Mouse (Mus musculus) urinary bladder, postnatal 0 days (tissue): ENCODE results near the gene Pdcd6ip. TPM values are rescaled to one million over a fixed set of nuclear protein-coding genes. Genes with fewer than 3 reads are reported as not detected.

Source experiments
- polyA plus RNA-seq: library from polyadenylated mRNA; unstranded; fragments of >200 nt; fragmentation: Nextera tagmentation; extraction: Ambion mirVana; gene quantifications from 2 replicates; pipeline ENCODE4 v1.2.1, GENCODE M21; 2015

The Pdcd6ip gene
- polyA plus RNA-seq: 71.7 and 84.8 TPM in 2 replicates

DNA sequence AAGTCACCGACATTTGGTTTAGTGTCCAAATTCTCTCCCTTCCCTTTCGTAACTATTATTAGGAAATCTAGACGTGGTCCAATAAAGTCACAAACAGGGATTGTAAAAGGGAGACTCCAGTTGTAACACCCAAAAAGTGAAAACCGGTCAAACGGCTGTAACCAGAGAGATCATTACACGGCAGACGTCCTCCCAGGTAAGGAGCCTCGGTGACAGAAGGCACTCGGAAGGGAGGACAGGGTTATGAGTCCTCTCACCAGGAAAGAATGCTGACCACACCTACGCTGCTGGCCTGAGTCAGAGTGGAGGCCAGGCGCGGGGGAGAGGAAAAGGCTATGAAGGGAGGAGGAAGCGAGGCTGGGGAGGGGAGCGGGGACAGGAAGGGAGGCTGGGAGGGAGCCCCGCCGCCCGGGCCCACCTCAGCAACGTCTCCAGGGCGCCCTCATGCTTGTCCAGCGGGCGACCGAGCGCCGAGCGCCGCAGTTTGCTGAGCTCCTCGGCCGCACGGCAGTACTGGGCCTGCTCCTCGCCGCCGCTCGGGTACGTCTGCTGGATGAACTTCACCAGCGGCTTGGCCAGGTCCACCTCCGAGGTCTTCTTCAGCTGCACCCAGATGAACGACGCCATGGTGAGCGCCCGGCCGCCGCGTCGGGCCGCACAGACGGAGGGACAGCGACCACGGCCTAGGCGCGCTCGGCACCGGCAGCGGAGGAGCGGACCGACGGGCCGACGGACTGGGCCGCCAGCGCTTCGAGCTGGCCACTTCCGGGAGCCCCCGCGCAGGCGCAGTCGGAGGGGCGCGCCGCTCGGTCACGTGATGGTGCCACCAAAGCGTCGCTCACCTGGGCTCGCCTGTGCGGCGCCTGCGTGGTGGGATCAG lies at the start of gene Pdcd6ip:
Gene Pdcd6ip (minus strand): TSS at position 779 of the 880 bp plus-strand sequence.

DNA sequence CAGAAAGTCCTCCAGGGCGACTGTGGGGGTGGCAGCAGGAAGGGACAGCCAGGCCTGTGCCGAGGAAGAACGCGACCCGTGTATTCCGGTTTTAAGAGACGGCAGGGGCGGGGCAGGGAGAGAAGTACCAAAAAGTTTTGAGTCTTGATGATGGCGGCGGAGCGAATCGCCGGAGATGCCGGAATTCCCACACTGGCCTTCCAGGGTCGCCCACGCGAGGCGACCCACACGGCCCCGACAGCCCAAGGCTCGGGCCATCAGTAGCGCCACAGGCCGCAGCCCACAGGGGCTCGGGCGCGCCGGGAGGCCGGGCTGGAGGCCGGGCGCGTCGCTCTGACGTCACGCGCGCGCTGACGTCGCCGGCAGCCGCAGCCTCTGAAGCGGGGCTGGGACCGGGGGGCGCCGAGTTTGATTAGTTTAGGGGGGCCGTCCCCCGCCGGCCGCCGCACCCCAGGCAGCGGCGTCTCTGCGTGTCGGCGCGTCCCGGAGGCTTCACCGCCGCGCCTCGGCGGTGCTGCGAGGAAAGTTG lies 33.1 kb upstream of the Pdcd6ip start, which contains the start of gene Clasp2:
Gene Clasp2 (plus strand): TSS at position 366 of the 529 bp plus-strand sequence.

Other genes starting within 250 kb of the Pdcd6ip start
- 7.5 and 9.7 TPM in 2 replicates for gene Clasp2, start 33.2 kb upstream of the Pdcd6ip start, polyA plus RNA-seq
- gene Ubp1, start 222.7 kb upstream of the Pdcd6ip start, polyA plus RNA-seq: 15.6 and 17.4 TPM in 2 replicates